Mouse (Mus musculus) lung, adult 18-20 months (tissue): Measurements from ENCODE around the gene AU022252.
"Not testable (repeated sequence)": the region's sequence is repeated elsewhere in the genome, so short reads cannot be mapped to it uniquely, and the experiment has no call there.

ENCODE experiments used
- DNase-seq, 2 experiments: peaks; one replicate each; pipeline ENCODE4 v3.0.0; 2022; ENCODE audit warnings: mixed read lengths in 2 of 2

AU022252 gene

DNA sequence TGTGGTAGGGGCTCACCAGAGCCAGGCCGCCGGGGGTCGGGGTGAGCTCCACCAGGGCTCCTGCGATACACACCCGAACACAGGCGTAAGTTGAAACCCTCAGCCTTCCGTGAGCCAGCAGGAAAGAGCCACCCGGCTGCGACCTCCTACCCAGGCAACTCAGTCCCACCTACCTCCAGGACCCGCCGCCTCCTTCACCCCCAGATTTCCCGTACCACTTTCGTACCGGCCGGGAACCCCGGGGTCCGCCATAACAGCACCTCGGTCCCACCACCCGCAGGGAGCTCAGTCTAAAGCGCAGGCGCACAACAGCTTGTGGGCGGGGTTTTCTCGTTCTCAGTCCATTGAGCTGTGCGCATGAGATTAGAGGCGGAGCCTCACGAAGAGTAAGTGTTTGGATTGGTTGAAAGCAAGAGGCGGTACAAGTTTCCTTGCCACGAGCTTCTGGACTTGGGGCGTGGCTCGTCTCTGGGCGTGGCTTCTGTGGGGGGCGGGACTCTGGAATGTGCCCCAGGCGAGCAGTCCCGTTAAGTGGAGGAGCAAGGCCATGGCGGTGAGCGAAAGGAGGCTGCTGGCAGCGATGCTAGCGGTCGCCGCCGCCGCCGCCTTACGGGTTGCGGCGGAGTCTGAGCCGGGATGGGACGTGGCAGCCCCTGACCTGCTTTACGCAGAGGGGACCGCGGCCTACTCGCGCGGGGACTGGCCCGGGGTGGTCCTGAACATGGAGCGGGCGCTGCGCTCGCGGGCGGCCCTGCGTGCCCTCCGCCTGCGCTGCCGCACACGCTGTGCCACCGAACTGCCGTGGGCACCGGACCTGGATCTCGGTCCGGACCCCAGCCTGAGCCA is at the start of gene AU022252, which contains the start of gene P3h1:
AU022252 (minus strand) TSS at position 303 of the 846 bp plus-strand sequence.
P3h1 (plus strand) TSS at position 506 of the 846 bp plus-strand sequence.
- DNase-seq: peak; percentile 100

DNA sequence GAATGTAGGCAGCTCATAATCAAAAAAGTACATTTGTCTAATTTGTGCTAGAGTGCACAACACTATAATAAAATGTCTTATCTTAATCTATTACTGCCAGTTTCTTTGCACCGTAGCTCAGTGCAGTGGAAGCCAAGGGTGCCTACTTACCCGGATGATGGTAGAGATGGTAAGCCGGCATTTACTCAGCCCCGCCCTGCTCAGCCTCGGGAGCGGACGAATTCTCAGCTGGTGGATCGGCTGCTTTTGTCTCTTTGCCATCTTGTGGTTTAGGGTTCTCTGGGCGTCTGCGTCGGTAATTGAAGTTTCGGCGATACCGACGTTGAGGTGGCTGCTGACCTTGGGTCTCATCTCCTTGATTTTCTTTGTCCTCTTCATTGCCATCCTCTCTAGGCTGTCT is 46.3 kb upstream of the AU022252 start:
- DNase-seq: not testable (repeated sequence)

DNA sequence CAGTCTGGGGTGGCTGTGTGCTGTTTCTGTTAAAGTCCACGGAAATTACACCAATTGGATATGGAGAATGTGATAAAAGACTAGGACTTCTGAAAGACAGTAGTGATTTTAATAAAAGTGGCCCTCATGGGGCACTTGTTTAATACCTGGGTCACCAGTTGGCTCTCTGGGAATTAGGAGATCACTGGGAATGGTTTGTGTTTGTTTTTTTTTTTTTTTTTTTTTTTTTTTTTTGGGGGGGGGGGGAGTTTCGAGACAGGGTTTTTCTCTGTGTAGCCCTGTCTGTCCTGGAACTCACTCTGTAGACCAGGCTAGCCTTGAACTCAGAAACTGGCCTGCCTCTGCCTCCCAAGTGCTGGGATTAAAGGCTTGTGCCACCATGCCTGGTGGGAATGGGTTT is 43.2 kb upstream of the AU022252 start:
- DNase-seq: no peak

- DNase-seq: peak; percentile 52 to 69
Observed at GRCm38 (mm10) chr4:119275226-119275625, 42.7 kb upstream of the AU022252 start.

DNA sequence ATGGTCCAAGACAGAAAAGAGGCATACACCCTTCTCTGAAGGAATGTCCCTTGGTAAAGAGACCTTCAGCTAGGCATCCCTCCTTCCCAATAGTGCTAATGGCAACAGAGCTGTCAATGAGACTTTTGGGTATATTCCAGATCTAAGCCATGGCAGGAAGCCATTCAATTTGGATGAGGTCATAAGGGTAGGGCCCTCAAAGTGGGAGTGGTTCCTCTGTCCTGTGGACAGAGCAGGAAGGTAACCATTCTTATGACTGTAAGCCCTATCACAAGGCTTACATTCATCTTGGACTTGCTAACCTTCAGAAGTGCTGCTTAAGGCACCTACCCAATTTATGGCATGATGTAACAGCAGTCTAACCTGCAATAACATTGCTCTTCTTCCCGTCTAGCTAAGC is 42.1 kb upstream of the AU022252 start:
- DNase-seq: peak; percentile 67 to 86

DNA sequence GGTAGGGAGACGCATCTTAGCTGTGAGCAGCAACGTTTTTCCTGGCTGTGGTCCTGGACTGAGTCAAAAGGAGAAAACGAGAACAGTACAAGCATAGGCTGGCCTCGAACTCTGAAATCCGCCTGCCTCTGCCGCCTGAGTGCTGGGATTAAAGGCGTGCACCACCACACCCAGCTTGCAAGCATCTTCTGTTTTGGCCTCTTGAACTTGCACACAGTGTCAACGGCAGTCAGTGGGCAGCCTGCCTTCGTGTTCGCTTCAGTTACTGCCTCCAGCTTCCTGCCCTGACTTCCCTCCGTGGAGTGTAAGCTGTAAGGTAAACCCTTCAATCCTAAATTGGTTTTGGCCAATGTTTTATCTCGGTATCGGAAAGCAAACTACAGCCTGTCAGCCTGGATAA is 34.1 kb upstream of the AU022252 start:
- DNase-seq: no peak

- no peak for DNase-seq
Observed at GRCm38 (mm10) chr4:119263459-119263858, 30.9 kb upstream of the AU022252 start.

- DNase-seq: no peak
Observed at GRCm38 (mm10) chr4:119262483-119262882, 30.0 kb upstream of the AU022252 start.

GRCm38 (mm10) chr4:119261087-119261713 is 28.7 kb upstream of the AU022252 start:
- DNase-seq: peak in 1 of 2 experiments; percentile 51

DNA sequence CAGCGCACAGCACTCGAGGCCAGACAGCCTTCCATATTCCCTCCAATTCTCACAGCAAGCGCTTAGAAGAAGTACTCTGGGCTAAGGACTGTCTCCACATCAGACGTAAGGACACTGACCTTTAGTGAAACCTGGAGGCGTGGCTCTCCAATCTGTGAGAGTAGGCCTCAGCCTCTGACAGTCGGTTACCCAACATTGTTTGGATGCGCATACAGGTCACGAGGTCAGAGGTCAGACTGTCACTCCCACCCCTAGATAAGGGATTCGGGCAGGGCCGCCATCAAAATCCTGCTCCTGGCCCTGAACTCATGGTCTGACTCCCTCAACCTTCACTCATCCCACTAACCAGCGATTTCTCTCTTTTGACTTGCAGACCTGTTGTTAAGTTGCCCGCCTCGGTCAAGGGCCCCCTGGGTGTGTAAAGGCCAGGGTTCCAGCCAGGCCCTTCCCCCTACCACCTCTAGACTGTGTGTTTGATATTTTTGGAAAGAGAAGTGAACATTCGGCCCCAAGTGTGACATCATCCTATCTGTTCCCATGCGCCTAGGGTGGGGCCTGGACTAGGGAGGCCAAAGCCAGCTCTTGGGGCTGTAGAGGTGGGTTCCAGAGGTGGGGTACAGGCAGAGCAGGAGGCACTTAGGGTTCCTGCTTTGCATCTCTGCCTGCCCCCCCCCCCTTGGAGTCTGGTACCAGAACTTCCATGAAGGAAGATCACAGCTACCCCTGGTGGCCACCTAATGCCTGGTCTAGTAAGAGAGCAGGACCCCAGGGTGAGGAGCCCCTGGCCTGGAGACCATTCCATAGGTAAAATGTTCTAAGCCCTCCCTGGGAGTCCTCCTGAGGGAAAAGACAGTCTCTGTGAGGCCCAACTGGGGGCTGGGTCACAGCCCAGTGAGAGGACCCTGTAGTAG is 27.1 kb upstream of the AU022252 start:
- DNase-seq: no peak

- no peak for DNase-seq
Observed at GRCm38 (mm10) chr4:119257083-119257482, 24.6 kb upstream of the AU022252 start.

DNA sequence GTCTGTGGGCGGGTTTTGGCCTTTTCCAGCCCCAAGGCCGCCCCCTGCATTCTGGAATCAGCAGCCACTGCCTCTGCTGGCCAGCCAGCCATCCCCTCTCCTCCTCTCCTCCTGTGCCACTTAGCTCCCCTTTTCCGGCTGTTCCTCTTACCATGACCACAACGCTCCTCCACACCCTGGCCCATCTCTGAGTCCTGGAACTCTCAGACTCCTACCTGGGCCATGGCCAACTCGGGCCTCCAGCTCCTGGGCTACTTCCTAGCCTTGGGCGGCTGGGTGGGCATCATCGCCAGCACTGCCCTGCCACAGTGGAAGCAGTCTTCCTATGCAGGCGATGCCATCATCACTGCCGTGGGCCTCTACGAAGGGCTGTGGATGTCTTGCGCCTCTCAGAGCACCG is 22.8 kb upstream of the AU022252 start, which contains the start of gene Cldn19:
Cldn19 (plus strand) TSS at position 64 of the 400 bp plus-strand sequence.
- no peak for DNase-seq

- DNase-seq: no peak
Observed at GRCm38 (mm10) chr4:119254012-119254618, 21.6 kb upstream of the AU022252 start.

DNA sequence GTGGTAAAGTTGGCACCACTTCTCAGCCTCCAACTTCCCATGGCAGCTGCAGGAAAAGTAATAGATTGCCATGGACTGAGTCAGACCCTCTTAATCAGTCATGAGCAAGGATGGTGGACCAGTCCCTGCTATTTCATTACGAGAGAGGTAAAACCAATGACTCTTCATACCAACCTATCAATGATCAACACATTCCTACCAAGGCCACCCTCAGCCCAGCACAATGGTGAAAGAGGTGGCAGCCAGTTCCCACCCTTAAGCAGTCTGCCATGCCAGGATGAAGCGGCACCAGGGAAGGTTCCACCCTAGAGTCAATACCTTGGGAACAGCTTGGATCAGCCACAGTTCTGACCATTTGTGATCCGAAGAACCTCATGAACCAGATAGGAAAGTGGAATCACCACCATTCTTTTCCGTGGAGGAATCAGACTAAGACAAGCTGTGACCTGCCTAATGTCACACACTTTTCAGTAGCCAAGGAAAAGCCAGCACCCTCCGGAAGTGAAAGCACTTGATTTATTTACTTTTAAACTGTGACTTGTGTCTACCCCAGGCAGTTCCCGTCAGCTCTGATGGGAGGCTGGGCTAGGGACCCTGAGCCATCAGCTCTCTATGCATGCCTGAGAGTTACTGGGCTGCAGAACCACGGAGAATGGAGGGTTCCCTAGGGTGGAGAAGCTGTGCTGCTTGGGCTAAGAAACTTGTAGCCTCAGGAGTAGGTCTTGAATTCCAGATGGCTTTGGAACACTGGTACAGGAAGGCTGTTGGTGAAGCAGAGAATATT is 19.7 kb upstream of the AU022252 start:
- no peak for DNase-seq

DNA sequence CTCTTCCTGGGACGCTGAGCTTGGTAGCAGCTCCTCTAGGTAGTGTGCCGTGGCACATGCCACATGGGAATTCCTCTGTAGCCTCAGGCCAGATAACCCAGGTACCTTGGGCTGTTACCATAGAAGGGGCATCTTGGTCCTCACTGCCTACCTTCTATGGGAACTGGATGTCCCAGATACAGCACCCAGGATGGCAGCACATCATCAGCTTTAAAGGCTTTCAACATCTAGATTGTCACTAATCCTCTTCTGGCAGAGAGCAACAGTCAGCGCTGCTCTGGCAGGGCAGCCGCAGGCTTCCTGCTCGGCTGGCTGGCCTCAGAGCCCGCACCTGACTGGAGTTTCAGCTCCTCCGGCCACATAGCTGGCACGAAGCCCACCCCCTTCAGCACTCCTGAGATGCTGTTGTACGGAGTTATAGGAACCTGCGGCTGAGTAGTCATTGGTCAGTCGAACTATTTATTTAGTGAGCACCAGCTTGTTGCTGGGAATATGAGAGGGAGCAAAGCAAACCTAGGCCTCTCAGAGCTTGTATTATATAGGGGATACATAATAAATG is 16.0 kb upstream of the AU022252 start:
- peak; percentile 66 to 75 for DNase-seq

DNA sequence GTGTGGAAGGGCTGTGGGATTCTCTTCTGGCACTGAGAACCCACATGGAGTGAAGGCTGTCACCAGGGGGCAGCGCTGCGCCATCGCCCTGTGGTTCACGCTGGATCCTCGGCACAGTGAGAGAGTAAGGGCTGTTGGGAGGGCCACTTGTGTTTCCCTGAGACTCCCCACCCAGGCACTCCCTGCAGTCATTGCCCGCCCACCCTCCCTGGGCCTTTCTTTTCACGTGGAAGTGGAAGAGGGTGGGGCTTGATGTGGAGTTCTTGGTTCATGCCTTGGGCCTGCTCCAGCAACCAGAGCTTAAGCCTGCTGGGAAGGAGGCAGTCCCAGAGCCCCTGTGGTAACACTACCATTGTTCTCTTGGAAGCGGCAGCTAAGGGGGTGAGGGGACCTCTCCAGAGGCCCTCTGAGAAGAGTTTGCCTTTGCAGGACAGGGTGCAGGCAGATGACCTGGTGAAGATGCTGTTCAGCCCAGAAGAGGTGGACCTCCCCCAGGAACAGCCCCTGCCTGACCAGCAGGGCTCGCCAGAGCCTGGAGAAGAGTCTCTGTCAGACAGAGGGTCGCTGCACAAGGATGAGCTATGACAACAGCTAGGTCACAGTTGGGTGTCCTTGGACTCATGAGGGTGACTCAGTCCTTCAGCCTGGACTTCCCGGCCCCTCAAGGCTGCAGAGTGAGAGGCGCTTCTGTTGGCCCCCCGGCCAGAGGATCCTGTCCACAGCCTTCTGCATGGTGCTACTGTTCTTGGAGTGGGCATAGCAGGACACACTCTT is 15.1 kb upstream of the AU022252 start:
- peak; percentile 82 to 88 for DNase-seq

DNA sequence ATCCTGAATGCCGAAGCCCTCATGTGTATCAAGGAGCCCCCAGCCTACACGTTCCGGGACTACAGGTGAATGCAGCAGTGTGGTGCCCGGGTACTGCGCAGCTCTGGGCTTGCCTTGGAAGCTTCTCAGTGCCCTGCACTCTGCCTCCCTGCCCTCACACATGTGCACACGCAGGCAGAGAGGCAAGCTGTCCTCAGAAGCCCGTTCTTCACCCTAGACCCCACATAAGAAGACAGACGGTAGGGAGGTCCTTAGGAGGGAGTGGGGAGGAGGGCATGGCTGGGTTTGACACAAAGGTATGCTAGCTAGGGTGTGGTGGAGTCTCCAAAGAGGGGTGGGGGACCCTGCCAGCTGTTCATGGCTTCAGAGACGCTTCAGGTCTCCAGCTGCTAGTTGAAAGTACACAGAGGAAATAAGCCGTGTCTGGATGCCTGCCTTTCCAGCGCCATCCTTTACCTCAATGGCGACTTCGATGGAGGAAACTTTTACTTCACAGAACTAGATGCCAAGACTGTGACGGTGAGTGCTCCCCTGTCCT is 14.2 kb upstream of the AU022252 start:
- no peak for DNase-seq

GRCm38 (mm10) chr4:119245961-119246360 is 13.4 kb upstream of the AU022252 start:
- no peak for DNase-seq

GRCm38 (mm10) chr4:119245556-119245955 is 13.0 kb upstream of the AU022252 start:
- DNase-seq: peak; percentile 46 to 50
